In genomic region chr7:67199412-67199811, GRCm38 (mm10) we compare ENCODE assay signal across 9 mouse cellular contexts. TPM values are rescaled to one million over a fixed set of nuclear protein-coding genes. Genes with fewer than 3 reads are reported as not detected.
DNase-seq lines count a peak whose midpoint lies in the region; ATAC-seq and TF ChIP-seq lines count a peak whose summit lies in the region.
"Had no signal": no experiment of that assay in that cellular context is flagged by ENCODE, and none has a peak within 500 bp of the region (broad histone marks: within the 10 kb centered on the region; RNA-seq: fewer than 3 reads in every experiment).

No protein-coding gene starts in this region.

- no peaks in the 10 kb centered on the region for H3K36me3 ChIP-seq in heart, adult 2 months (ENCODE audit: control insufficient read depth, insufficient read depth, low read length)
- H3K36me3 ChIP-seq in heart, embryonic 11.5 days (ENCODE audit: control insufficient read depth, insufficient read depth, low read length): no peaks in the 10 kb centered on the region
- H3K36me3 ChIP-seq in heart, postnatal 0 days (replicated peaks; ENCODE audit: control insufficient read depth, insufficient read depth, low read length): no peaks in the 10 kb centered on the region
- H3K36me3 ChIP-seq in midbrain, postnatal 0 days (ENCODE audit: insufficient read depth, low read length): no peaks in the 10 kb centered on the region
- no peaks in the 10 kb centered on the region for H3K36me3 ChIP-seq in splenic B cell, adult 2 months (ENCODE audit: control insufficient read depth, insufficient read depth, low read length, poor library complexity, severe bottlenecking)
- H3K36me3 ChIP-seq: limb, embryonic 15.5 days had no signal

- no peak overlapping the region for H3K9ac ChIP-seq in heart, adult 2 months (ENCODE audit: low read depth, low read length)
- no peak overlapping the region for H3K9ac ChIP-seq in heart, embryonic 11.5 days (ENCODE audit: low read depth, low read length)
- no peak overlapping the region for H3K9ac ChIP-seq in heart, postnatal 0 days (replicated peaks; ENCODE audit: low read depth, low read length)
- no peak overlapping the region for H3K9ac ChIP-seq in midbrain, postnatal 0 days (replicated peaks; ENCODE audit: low read length, poor library complexity, severe bottlenecking)
- H3K9ac ChIP-seq: limb, embryonic 15.5 days had no signal

- H3K4me1 ChIP-seq in heart, adult 2 months (ENCODE audit: control insufficient read depth, insufficient read depth, low read length): no peaks in the 10 kb centered on the region
- H3K4me1 ChIP-seq in heart, embryonic 11.5 days (ENCODE audit: control insufficient read depth, insufficient read depth, low read length): no peaks in the 10 kb centered on the region
- H3K4me1 ChIP-seq in heart, postnatal 0 days (ENCODE audit: control insufficient read depth, insufficient read depth): no peaks in the 10 kb centered on the region
- no peaks in the 10 kb centered on the region for H3K4me1 ChIP-seq in midbrain, postnatal 0 days (ENCODE audit: insufficient read depth, low read length)
- H3K4me1 ChIP-seq: limb, embryonic 15.5 days had no signal

- H3K4me2 ChIP-seq in heart, embryonic 11.5 days: no peak overlapping the region
- peak overlapping the region; percentile 27; the same call in 1 of the 2 replicates for H3K4me2 ChIP-seq in heart, postnatal 0 days (ENCODE audit: low read depth, low read length)
- no peak overlapping the region for H3K4me2 ChIP-seq in midbrain, postnatal 0 days (ENCODE audit: low read depth, low read length, poor library complexity, severe bottlenecking)
- H3K4me2 ChIP-seq: limb, embryonic 15.5 days had no signal

- H3K27ac ChIP-seq in heart, adult 2 months: no peak overlapping the region
- H3K27ac ChIP-seq in heart, embryonic 11.5 days (ENCODE audit: low read depth, low read length): no peak overlapping the region
- no peak overlapping the region for H3K27ac ChIP-seq in heart, postnatal 0 days (ENCODE audit: low read depth)
- no peak overlapping the region for H3K27ac ChIP-seq in midbrain, postnatal 0 days (ENCODE audit: low read depth, low read length)
- H3K27ac ChIP-seq: limb, embryonic 15.5 days had no signal

- TF ChIP-seq CTCF in heart, adult 2 months (IDR thresholded peaks at IDR 0.05): peak; percentile 89
- peak; percentile 89 for TF ChIP-seq CTCF in heart, postnatal 0 days (IDR thresholded peaks at IDR 0.05; ENCODE audit: low read depth)
- peak; percentile 86 for TF ChIP-seq CTCF in midbrain, postnatal 0 days (IDR thresholded peaks at IDR 0.05)

- TF ChIP-seq EP300 in heart, adult 2 months (IDR thresholded peaks at IDR 0.05; ENCODE audit: insufficient read depth, low read depth, low read length): peak; percentile 72
- no peak for TF ChIP-seq EP300 in heart, postnatal 0 days (IDR thresholded peaks at IDR 0.05; ENCODE audit: low read depth)

- H3K79me2 ChIP-seq in heart, adult 2 months (replicated peaks; ENCODE audit: control insufficient read depth, insufficient read depth, low read length): no peaks in the 10 kb centered on the region

- DNase-seq in heart, adult 2 months: peak; percentile 45 to 76
- DNase-seq in adrenal gland, adult 8-10 months: peak; percentile 49
- DNase-seq in embryo, embryonic 11.5 days (ENCODE audit: low read depth, low spot score): peak; percentile 52
- peak; percentile 42 for DNase-seq in heart, postnatal 0 days (ENCODE audit: low spot score)
- peak; percentile 62 to 72 for DNase-seq in left cerebral cortex, postnatal 14 days (ENCODE audit: low spot score in 2 of 2)
- peak; percentile 66 for DNase-seq in midbrain, postnatal 0 days (ENCODE audit: low spot score)
- peak; percentile 54 for DNase-seq in splenic B cell, adult 2 months (ENCODE audit: low read depth, low spot score)

- no peaks in the 10 kb centered on the region for H3K9me3 ChIP-seq in heart, embryonic 11.5 days (replicated peaks; ENCODE audit: control insufficient read depth, low read length)
- H3K9me3 ChIP-seq in heart, postnatal 0 days (replicated peaks; ENCODE audit: control insufficient read depth, low read length): no peaks in the 10 kb centered on the region
- no peaks in the 10 kb centered on the region for H3K9me3 ChIP-seq in midbrain, postnatal 0 days (ENCODE audit: low read length)
- H3K9me3 ChIP-seq: limb, embryonic 15.5 days had no signal

- H3K4me3 ChIP-seq in heart, adult 2 months: no peak overlapping the region
- H3K4me3 ChIP-seq in heart, embryonic 11.5 days (ENCODE audit: low read depth, low read length): no peak overlapping the region
- no peak overlapping the region for H3K4me3 ChIP-seq in heart, postnatal 0 days (ENCODE audit: low read depth, low read length)
- no peak overlapping the region for H3K4me3 ChIP-seq in midbrain, postnatal 0 days (ENCODE audit: low read depth, low read length)
- H3K4me3 ChIP-seq: limb, embryonic 15.5 days had no signal

- intact Hi-C loops in heart, adult 2 months (cut with DNase I): loop anchor here (1.0 to 5.0 kb wide), 4 partner anchors 137 to 489 kb away; partner anchors contain the start of gene Adamts17
- intact Hi-C loops in left cerebral cortex, postnatal 14 days (cut with DNase I): loop anchor here (1.0 to 5.0 kb wide), 2 partner anchors 357 to 377 kb away; no protein-coding TSS in a partner anchor

- TF ChIP-seq POLR2A in heart, adult 2 months (IDR thresholded peaks at IDR 0.05; ENCODE audit: insufficient read depth, low read depth, low read length): no peak

- 14% methylated on average over 10 of the region's 10 CpGs for WGBS in heart, adult 2 months
- 15% methylated on average over 10 of the region's 10 CpGs for WGBS in heart, embryonic 11.5 days (ENCODE audit: insufficient replicate concordance)
- 15% methylated on average over 10 of the region's 10 CpGs for WGBS in heart, postnatal 0 days
- 17% methylated on average over 10 of the region's 10 CpGs for WGBS in midbrain, postnatal 0 days

- no peaks in the 10 kb centered on the region for H3K27me3 ChIP-seq in heart, adult 2 months (ENCODE audit: control insufficient read depth, insufficient read depth, low read length)
- H3K27me3 ChIP-seq in heart, embryonic 11.5 days (ENCODE audit: control insufficient read depth, insufficient read depth, low read length): no peaks in the 10 kb centered on the region
- no peaks in the 10 kb centered on the region for H3K27me3 ChIP-seq in heart, postnatal 0 days (ENCODE audit: control insufficient read depth, insufficient read depth, low read length)
- H3K27me3 ChIP-seq in midbrain, postnatal 0 days (ENCODE audit: insufficient read depth, low read length): no peaks in the 10 kb centered on the region
- no peaks in the 10 kb centered on the region for H3K27me3 ChIP-seq in splenic B cell, adult 2 months (ENCODE audit: control insufficient read depth, insufficient read depth, low read length, poor library complexity, severe bottlenecking)
- H3K27me3 ChIP-seq: limb, embryonic 15.5 days had no signal

- ATAC-seq in heart, embryonic 11.5 days (replicated peaks; ENCODE audit: insufficient number of reproducible peaks, low FRiP score, low TSS enrichment): no peak
- no peak; the same call in 1 of the 2 replicates for ATAC-seq in heart, postnatal 0 days (ENCODE audit: insufficient read depth, low read depth)
- ATAC-seq in midbrain, postnatal 0 days (ENCODE audit: low FRiP score): no peak

RNA-seq across cellular contexts. Expression of gene Lysmd4, which starts 22.9 kb away (rescaled TPM):
- total RNA-seq in heart, adult 2 months (2021): 10 to 100 TPM; 17.3 to 18.2 TPM
- 14.6 and 30.7 TPM in 2 replicates for polyA plus RNA-seq in heart, adult 2 months (2012; rRNA removed)
- 7.8 and 11.3 TPM in 2 replicates for polyA plus RNA-seq in heart, embryonic 11.5 days (2014; fragmentation: Nextera tagmentation; extraction: Ambion mirVana)
- total RNA-seq in adrenal gland, adult 8-10 months (2022): 10 to 100 TPM; 12.1 to 13.8 (median 12.5) TPM
- 15.1 and 15.9 TPM in 2 replicates for total RNA-seq in heart, postnatal 0 days (2014; rRNA removed; ENCODE audit: low replicate concordance)
- polyA plus RNA-seq in heart, postnatal 0 days (2015; fragmentation: Nextera tagmentation; extraction: Ambion mirVana): 14.8 and 15.0 TPM in 2 replicates
- total RNA-seq in left cerebral cortex, postnatal 14 days (2021): 10 to 100 TPM; 33.3 to 39.3 TPM
- total RNA-seq in midbrain, postnatal 0 days (2014; rRNA removed): 33.2 and 45.4 TPM in 2 replicates
- polyA plus RNA-seq in midbrain, postnatal 0 days (2015; fragmentation: Nextera tagmentation; extraction: Ambion mirVana): 40.5 and 42.2 TPM in 2 replicates
